Mouse (Mus musculus) hindbrain, embryonic 15.5 days (tissue): ENCODE measurements at regions not wholly inside any gene's neighbourhood (a gene's known extent, or its start where the extent isn't known, plus 50 kb on each side); places are given as distances from the start of the nearest gene placed in this dataset.
A peak's percentile ranks its signal among the peaks of the same experiment; 100 is the strongest.

ENCODE experiments used
- ATAC-seq: fragments of 200-750 bp; cut with Nextera tagmentation; 2 replicates; pipeline ENCODE4 v1.8.0; 2017; ENCODE audit warnings: low read depth, moderate number of reproducible peaks, moderate TSS enrichment; ENCODE audit not compliant: low FRiP score
- H3K27ac ChIP-seq: fragments of 300-500 bp; sonication (generic); replicated peaks from 2 replicates; pipeline ENCODE4 v1.5.1; 2015; ENCODE audit warnings: mild to moderate bottlenecking, inconsistent platforms
- H3K27me3 ChIP-seq: fragments of 300-500 bp; sonication (generic); 2 replicates; pipeline ENCODE4 v1.6.1; 2015; ENCODE audit warnings: control low read depth, inconsistent platforms
- H3K36me3 ChIP-seq: fragments of 300-500 bp; sonication (generic); 2 replicates; pipeline ENCODE4 v1.6.1; 2015; ENCODE audit warnings: control low read depth, inconsistent platforms
- H3K4me1 ChIP-seq: fragments of 300-500 bp; sonication (generic); replicated peaks from 2 replicates; pipeline ENCODE4 v1.6.1; 2015; ENCODE audit warnings: control low read depth, inconsistent platforms
- H3K4me2 ChIP-seq: fragments of 300-500 bp; sonication (generic); 2 replicates; pipeline ENCODE4 v1.6.1; 2015; ENCODE audit warnings: moderate library complexity, mild to moderate bottlenecking, inconsistent platforms
- H3K4me3 ChIP-seq: fragments of 300-500 bp; sonication (generic); 2 replicates; pipeline ENCODE4 v1.5.1; 2015; ENCODE audit warnings: mild to moderate bottlenecking, inconsistent platforms
- H3K9ac ChIP-seq: fragments of 300-500 bp; sonication (generic); 2 replicates; pipeline ENCODE4 v1.6.1; 2015; ENCODE audit warnings: inconsistent platforms
- H3K9me3 ChIP-seq: fragments of 300-500 bp; sonication (generic); 2 replicates; pipeline ENCODE4 v1.6.1; 2016; ENCODE audit warnings: control low read depth, inconsistent platforms
- WGBS: fragments of 180-500 bp; shearing (Covaris S2); methylation state at CpG from one replicate; pipeline ENCODE4 v1.1.7; 2015; 5-methylcytosine and 5-hydroxymethylcytosine counted together

DNA sequence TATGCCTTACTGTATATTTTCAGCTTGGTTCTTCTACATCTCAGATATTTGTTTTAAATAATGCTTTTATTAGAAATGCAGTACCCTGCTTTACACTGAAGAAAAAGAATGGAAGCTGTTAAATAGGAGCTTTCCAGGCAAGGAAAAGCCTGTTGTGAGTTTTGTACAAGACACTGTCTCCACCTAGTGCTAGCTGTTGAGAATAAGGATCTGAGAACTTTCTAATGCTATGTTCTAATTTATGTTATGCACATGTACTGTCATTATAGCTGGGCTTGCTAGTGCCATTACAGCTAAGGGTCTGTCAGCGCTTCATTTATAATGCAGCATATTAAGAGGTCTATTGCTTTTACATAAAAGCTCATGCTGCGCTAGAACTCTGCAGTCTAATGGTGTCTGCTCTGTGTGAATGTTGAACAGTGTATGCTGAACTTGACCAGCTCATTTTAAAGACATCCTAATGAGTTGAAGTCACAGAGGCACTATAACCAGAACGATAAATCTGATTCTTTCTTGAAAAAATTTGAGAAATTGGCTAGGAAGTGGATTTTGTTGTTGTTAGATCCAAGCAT is 315.4 kb upstream of the Dnajc24 start:
- 69% methylated on average over 3 of the region's 3 CpGs for WGBS
- H3K4me3 ChIP-seq, result no peak overlapping the region
- ATAC-seq, result peak; percentile 79
- no peaks in the 10 kb centered on the region for H3K36me3 ChIP-seq
- H3K9me3 ChIP-seq, result no peaks in the 10 kb centered on the region
- H3K4me1 ChIP-seq, result no peaks in the 10 kb centered on the region
- no peak overlapping the region for H3K4me2 ChIP-seq
- no peaks in the 10 kb centered on the region for H3K27me3 ChIP-seq
- H3K27ac ChIP-seq, result no peak overlapping the region
- no peak overlapping the region for H3K9ac ChIP-seq

GRCm38 (mm10) chr2:106346781-106347180 is 343.4 kb upstream of the Dnajc24 start:
- Histone ChIP-seq H3K4me2 (no peak overlapping the region), H3K27ac (no peak overlapping the region), H3K4me3 (no peak overlapping the region), H3K4me1 (no peaks in the 10 kb centered on the region), H3K9ac (no peak overlapping the region), H3K27me3 (no peaks in the 10 kb centered on the region), H3K36me3 (no peaks in the 10 kb centered on the region), H3K9me3 (no peaks in the 10 kb centered on the region)
- no peak for ATAC-seq
- WGBS, result 87% methylated on average over 6 of the region's 6 CpGs

DNA sequence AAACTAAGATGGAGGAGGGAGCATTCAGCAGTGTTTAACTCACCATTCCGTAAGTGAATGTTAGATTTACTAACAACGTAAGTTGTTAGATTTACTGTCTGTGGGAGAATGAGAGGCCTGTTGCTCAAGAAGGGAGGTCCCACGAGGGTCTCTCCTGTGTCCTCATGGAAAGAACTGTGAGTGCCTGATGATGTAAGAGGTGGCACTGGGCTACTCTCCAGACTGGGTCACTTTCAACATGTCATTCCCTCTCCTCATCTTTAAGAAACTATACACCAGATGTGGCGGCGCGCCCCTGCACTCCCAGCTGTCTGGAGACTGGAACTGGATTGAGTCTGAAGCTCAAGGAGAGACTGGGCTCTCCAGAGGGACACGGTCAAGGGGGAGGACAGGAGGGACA is 343.9 kb upstream of the Dnajc24 start:
- no peak overlapping the region for H3K27ac ChIP-seq
- H3K4me3 ChIP-seq, result no peak overlapping the region
- H3K27me3 ChIP-seq, result no peaks in the 10 kb centered on the region
- H3K36me3 ChIP-seq, result no peaks in the 10 kb centered on the region
- H3K4me1 ChIP-seq, result no peaks in the 10 kb centered on the region
- no peak overlapping the region for H3K4me2 ChIP-seq
- no peak overlapping the region for H3K9ac ChIP-seq
- WGBS, result 91% methylated on average over 7 of the region's 7 CpGs
- no peaks in the 10 kb centered on the region for H3K9me3 ChIP-seq
- ATAC-seq, result no peak

DNA sequence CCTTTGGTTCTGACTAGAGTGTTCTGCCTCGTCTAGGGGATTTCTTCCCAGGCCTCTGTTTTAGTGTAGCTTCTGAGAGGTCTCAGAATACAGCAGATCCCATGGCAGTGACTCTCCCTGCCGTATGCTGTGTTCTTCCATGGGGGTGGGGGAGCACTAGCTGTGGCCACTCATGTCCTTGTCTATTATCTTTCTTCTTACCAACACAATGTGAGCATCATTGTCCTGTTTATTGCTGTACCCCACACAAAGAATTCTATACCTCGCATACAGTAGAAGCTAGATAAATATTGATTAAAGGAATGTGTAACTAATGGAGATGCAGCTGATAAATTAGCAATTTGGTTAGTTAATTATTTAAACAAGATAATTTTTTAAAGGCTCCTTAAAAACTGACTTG is 337.5 kb upstream of the Mpped2 start:
- 73% methylated on average over 3 of the region's 3 CpGs for WGBS
- H3K27me3 ChIP-seq, result no peaks in the 10 kb centered on the region
- no peaks in the 10 kb centered on the region for H3K36me3 ChIP-seq
- H3K27ac ChIP-seq, result no peak overlapping the region
- no peak overlapping the region for H3K4me2 ChIP-seq
- ATAC-seq, result peak; percentile 34; the same call in 1 of the 2 replicates
- H3K4me3 ChIP-seq, result no peak overlapping the region
- H3K9ac ChIP-seq, result no peak overlapping the region
- no peaks in the 10 kb centered on the region for H3K9me3 ChIP-seq
- H3K4me1 ChIP-seq, result no peaks in the 10 kb centered on the region; the same call in 1 of the 2 replicates

DNA sequence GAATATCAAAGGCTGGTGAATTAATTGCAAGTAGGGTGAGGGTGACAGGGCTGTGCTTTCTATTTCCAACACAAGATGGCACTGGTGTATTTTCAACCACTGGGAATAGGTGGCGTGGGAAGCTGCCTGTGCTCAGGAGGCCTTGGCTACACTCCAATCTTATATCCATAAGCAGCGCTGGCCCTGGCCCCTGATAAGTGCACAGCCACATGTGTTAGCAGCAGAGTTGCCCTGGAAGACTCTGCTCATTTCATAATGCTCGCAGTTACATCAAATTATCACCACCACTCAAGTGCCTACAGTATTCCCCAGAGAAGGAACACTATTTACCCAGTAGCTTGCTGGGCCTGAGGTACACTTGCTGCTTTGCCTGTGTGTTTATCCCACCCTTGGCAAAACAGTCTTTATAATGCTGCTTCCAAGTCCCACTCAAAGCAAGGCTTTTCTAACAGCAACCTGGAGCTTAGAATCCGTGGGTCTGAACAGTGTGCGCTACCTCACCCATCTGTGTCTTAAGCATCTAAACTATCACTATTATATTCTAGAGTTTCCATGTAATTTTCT is 337.0 kb upstream of the Mpped2 start:
- Histone ChIP-seq H3K9ac (no peak overlapping the region), H3K36me3 (no peaks in the 10 kb centered on the region), H3K27ac (no peak overlapping the region), H3K4me2 (no peak overlapping the region), H3K4me3 (no peak overlapping the region), H3K4me1 (no peaks in the 10 kb centered on the region; the same call in 1 of the 2 replicates), H3K9me3 (no peaks in the 10 kb centered on the region), H3K27me3 (no peaks in the 10 kb centered on the region)
- 40% methylated on average over 5 of the region's 5 CpGs for WGBS
- peak; percentile 92 for ATAC-seq

DNA sequence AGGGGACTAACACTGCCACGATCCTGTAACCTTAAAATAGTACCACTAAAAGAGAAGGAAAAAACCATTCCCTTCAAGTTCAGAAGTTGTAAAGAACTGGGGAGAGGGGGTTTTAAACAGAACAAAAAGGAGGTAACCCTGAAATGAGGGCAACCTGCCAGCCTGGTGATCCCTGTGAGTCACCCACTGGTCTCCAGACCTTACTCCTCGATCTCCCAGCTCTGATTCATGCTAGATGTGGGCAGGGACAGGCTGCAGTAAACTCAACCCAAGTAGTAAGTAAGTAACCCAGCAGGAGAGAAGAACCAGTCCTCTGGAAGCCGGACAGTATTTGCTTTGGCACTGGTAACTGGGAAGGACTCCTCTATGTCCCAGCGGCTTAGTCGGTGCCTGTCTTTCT is 324.4 kb upstream of the Mpped2 start:
- Histone ChIP-seq H3K9me3 (no peaks in the 10 kb centered on the region), H3K27ac (no peak overlapping the region), H3K4me1 (no peaks in the 10 kb centered on the region), H3K27me3 (no peaks in the 10 kb centered on the region), H3K4me3 (no peak overlapping the region), H3K4me2 (no peak overlapping the region), H3K9ac (no peak overlapping the region), H3K36me3 (no peaks in the 10 kb centered on the region)
- 84% methylated on average over 5 of the region's 5 CpGs for WGBS
- ATAC-seq, result no peak

DNA sequence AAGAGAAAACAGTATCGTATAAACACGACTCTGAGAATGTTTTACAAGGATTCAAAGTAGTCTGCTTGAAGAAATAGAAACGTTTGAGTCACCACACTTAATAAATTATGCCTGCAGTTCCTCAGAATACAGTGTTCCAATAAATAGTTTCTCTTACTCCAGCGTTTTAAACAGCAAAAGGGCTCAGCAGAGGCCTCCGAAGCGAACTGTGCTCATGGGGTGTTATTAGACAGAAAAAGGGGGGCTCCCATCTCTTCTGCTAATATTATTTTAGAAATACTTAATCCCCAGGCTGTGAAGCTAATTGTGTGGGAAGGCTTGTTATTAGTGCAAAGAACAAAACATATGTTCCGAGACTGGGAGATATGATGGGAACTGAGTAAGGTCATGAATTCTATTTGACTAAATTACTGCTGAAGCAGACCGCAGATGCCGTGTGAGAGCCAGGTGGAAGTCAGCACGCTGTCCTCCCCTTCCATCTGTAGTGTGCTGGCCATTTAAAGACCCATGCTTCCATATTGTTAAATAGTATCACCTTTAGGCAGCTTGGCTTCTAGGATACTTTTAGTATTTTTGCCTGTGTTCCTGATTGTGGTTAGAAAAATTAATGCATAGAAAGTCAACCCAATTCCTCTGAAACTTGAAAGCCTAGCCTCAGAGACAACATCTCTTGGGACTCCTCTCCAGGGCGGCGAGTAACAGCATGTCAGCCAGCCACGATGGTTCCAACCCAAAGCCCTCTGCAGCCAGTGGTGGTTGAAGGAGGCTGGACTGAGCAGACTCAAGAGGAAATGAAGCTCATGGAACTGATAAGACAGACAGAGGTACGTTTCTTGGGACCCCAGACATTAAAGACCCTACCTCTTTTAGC is 309.4 kb upstream of the Mpped2 start:
- no peaks in the 10 kb centered on the region for H3K9me3 ChIP-seq
- no peaks in the 10 kb centered on the region for H3K27me3 ChIP-seq
- 73% methylated on average over 14 of the region's 14 CpGs for WGBS
- no peak for ATAC-seq
- no peaks in the 10 kb centered on the region for H3K36me3 ChIP-seq
- H3K4me3 ChIP-seq, result no peak overlapping the region
- no peaks in the 10 kb centered on the region for H3K4me1 ChIP-seq
- no peak overlapping the region for H3K9ac ChIP-seq
- H3K4me2 ChIP-seq, result no peak overlapping the region
- no peak overlapping the region for H3K27ac ChIP-seq

GRCm38 (mm10) chr2:106384286-106384595 is 308.8 kb upstream of the Mpped2 start:
- Histone ChIP-seq H3K27ac (no peak overlapping the region), H3K9me3 (no peaks in the 10 kb centered on the region), H3K9ac (no peak overlapping the region), H3K4me1 (no peaks in the 10 kb centered on the region), H3K36me3 (no peaks in the 10 kb centered on the region), H3K4me3 (no peak overlapping the region), H3K27me3 (no peaks in the 10 kb centered on the region), H3K4me2 (no peak overlapping the region)
- 74% methylated on average over 5 of the region's 5 CpGs for WGBS
- ATAC-seq, result no peak

- Histone ChIP-seq H3K9me3 (no peaks in the 10 kb centered on the region), H3K27me3 (no peaks in the 10 kb centered on the region), H3K4me1 (no peaks in the 10 kb centered on the region), H3K4me2 (no peak overlapping the region), H3K27ac (no peak overlapping the region), H3K36me3 (no peaks in the 10 kb centered on the region), H3K9ac (no peak overlapping the region), H3K4me3 (no peak overlapping the region)
- 73% methylated on average over 3 of the region's 3 CpGs for WGBS
- no peak for ATAC-seq
Measured at GRCm38 (mm10) chr2:106384842-106385241, 308.2 kb upstream of the Mpped2 start.

- H3K36me3 ChIP-seq, result no peaks in the 10 kb centered on the region
- no peak overlapping the region for H3K4me2 ChIP-seq
- no peaks in the 10 kb centered on the region for H3K9me3 ChIP-seq
- H3K27ac ChIP-seq, result no peak overlapping the region
- no peak for ATAC-seq
- H3K27me3 ChIP-seq, result no peaks in the 10 kb centered on the region
- no peaks in the 10 kb centered on the region for H3K4me1 ChIP-seq
- H3K4me3 ChIP-seq, result no peak overlapping the region
- no peak overlapping the region for H3K9ac ChIP-seq
- 61% methylated on average over 6 of the region's 6 CpGs for WGBS
Measured at GRCm38 (mm10) chr2:106412158-106412557, 280.9 kb upstream of the Mpped2 start.

DNA sequence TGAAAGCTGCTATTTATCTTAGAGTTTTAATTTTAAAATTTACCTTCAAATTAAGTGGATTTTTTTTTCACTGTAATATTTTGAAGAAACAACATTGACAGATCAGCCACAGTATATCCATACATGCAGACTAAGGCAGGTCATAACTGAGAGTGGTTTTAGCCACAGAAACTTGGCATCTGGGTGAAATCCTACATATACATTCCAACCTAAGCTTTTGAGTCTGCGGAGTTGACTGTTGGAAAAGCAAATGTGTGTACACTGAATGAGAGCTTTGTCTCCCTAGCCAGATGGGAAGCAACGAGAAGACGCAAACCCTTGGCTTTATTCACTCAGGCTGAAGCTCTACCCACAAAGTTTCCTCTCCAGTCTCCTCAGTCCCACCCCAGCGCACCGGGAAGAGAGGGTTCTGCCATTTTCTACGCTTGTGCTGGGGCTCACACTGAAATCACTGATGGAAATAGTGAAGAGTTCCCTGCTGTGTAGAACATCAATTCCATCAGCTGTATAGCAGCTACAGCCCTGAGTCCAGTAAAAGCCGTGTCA is 277.5 kb upstream of the Mpped2 start:
- 46% methylated on average over 7 of the region's 7 CpGs for WGBS
- Histone ChIP-seq H3K36me3 (no peaks in the 10 kb centered on the region), H3K27ac (no peak overlapping the region), H3K9me3 (no peaks in the 10 kb centered on the region), H3K4me3 (no peak overlapping the region), H3K9ac (no peak overlapping the region), H3K4me1 (no peaks in the 10 kb centered on the region), H3K4me2 (no peak overlapping the region), H3K27me3 (no peaks in the 10 kb centered on the region)
- ATAC-seq, result no peak

GRCm38 (mm10) chr2:106418181-106418580 is 274.9 kb upstream of the Mpped2 start:
- Histone ChIP-seq H3K36me3 (no peaks in the 10 kb centered on the region), H3K9me3 (no peaks in the 10 kb centered on the region)
- no peak for ATAC-seq

More at GRCm38 (mm10) chr2:106418181-106418580, 274.9 kb upstream of the Mpped2 start:
- 50% methylated on average over 2 of the region's 2 CpGs for WGBS
- Histone ChIP-seq H3K27ac (no peak overlapping the region), H3K9ac (no peak overlapping the region), H3K4me1 (no peaks in the 10 kb centered on the region), H3K4me2 (no peak overlapping the region), H3K4me3 (no peak overlapping the region), H3K27me3 (no peaks in the 10 kb centered on the region)
